Mouse (Mus musculus): ENCODE measurements around the gene Wdr11. TPM values are rescaled to one million over a fixed set of nuclear protein-coding genes. Genes with fewer than 3 reads are reported as not detected.

The Wdr11 gene
- polyA plus RNA-seq, 1 experiment from 2014 or later: 44.1 TPM

GRCm38 (mm10) chr7:129636992-129637391, 45.3 kb downstream of the Wdr11 start:
- H3K4me2 ChIP-seq (replicated peaks): no peak overlapping the region
- no peak overlapping the region for H3K4me3 ChIP-seq
- no peaks in the 10 kb centered on the region for H3K9me3 ChIP-seq
- no peak overlapping the region for H3K27ac ChIP-seq
- peaks cover 53% of the 10 kb centered on the region for H3K36me3 ChIP-seq
- no peak for ATAC-seq (ENCODE audit: low FRiP score, low read depth)
- 49% methylated on average over 9 of the region's 9 CpGs for WGBS
- 0 out of 2 replicates have a peak, but pooled peaks cover 4% of the 10 kb centered on the region for H3K4me1 ChIP-seq
- no peaks in the 10 kb centered on the region for H3K27me3 ChIP-seq
- H3K9ac ChIP-seq: no peak overlapping the region

- Histone ChIP-seq H3K27ac (no peak overlapping the region), H3K9ac (no peak overlapping the region), H3K9me3 (no peaks in the 10 kb centered on the region), H3K4me2 (replicated peaks) (no peak overlapping the region), H3K4me3 (no peak overlapping the region), H3K36me3 (peaks cover 43% of the 10 kb centered on the region), H3K4me1 (0 out of 2 replicates have a peak, but pooled peaks cover 4% of the 10 kb centered on the region), H3K27me3 (no peaks in the 10 kb centered on the region)
- WGBS: 75% methylated on average over 5 of the region's 5 CpGs
- no peak for ATAC-seq (ENCODE audit: low FRiP score, low read depth)
These were observed 46.3 kb downstream of the Wdr11 start for GRCm38 (mm10) chr7:129637906-129638475.

GRCm38 (mm10) chr7:129639006-129639405, 47.3 kb downstream of the Wdr11 start:
- Histone ChIP-seq H3K27ac (no peak overlapping the region), H3K36me3 (peaks cover 33% of the 10 kb centered on the region), H3K9me3 (no peaks in the 10 kb centered on the region), H3K9ac (no peak overlapping the region), H3K27me3 (no peaks in the 10 kb centered on the region), H3K4me2 (replicated peaks) (no peak overlapping the region), H3K4me1 (0 out of 2 replicates have a peak, but pooled peaks cover 4% of the 10 kb centered on the region), H3K4me3 (no peak overlapping the region)
- no peak for ATAC-seq (ENCODE audit: low FRiP score, low read depth)
- 95% methylated on average over 5 of the region's 5 CpGs for WGBS

GRCm38 (mm10) chr7:129639833-129640232, 48.2 kb downstream of the Wdr11 start:
- WGBS: 52% methylated on average over 6 of the region's 6 CpGs
- no peaks in the 10 kb centered on the region for H3K9me3 ChIP-seq
- no peak overlapping the region for H3K27ac ChIP-seq
- H3K27me3 ChIP-seq: no peaks in the 10 kb centered on the region
- no peak overlapping the region for H3K9ac ChIP-seq
- ATAC-seq (ENCODE audit: low FRiP score, low read depth): no peak
- peaks cover 25% of the 10 kb centered on the region for H3K36me3 ChIP-seq
- H3K4me1 ChIP-seq: 0 out of 2 replicates have a peak, but pooled peaks cover 4% of the 10 kb centered on the region
- no peak overlapping the region for H3K4me3 ChIP-seq
- no peak overlapping the region for H3K4me2 ChIP-seq (replicated peaks)

GRCm38 (mm10) chr7:129643290-129643689, 51.6 kb downstream of the Wdr11 start:
- H3K9me3 ChIP-seq: no peaks in the 10 kb centered on the region
- no peak for ATAC-seq (ENCODE audit: low FRiP score, low read depth)
- H3K36me3 ChIP-seq: no peaks in the 10 kb centered on the region
- WGBS: 89% methylated on average over 4 of the region's 4 CpGs
- peaks cover 3% of the 10 kb centered on the region; the same call in 1 of the 2 replicates for H3K27me3 ChIP-seq
- no peak overlapping the region for H3K4me3 ChIP-seq
- H3K4me2 ChIP-seq (replicated peaks): no peak overlapping the region
- H3K9ac ChIP-seq: no peak overlapping the region
- H3K4me1 ChIP-seq: 0 out of 2 replicates have a peak, but pooled peaks cover 4% of the 10 kb centered on the region
- H3K27ac ChIP-seq: no peak overlapping the region

DNA sequence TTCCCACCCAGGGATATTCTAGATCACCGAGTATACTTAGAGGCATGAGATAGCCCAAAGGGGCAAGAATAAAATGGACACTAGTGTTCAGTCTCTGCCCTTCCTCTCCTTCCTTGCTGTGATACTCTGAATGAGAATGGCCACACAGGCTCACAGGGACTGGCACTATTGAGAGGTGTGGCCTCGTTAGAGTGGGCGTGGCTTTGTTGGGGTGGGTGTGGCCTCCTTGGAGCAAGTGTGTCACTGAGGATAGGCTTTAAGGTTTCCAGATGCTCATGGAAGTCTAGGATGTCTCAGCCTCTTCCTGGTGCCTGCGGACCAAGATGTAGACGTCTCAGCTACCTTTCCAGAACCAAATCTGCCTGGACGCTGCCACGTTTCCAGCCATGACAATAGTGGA, 56.1 kb downstream of the Wdr11 start:
- H3K27me3 ChIP-seq: peaks cover 13% of the 10 kb centered on the region; the same call in 1 of the 2 replicates
- H3K4me1 ChIP-seq: peaks cover 16% of the 10 kb centered on the region
- ATAC-seq (ENCODE audit: low FRiP score, low read depth): no peak
- 74% methylated on average over 7 of the region's 7 CpGs for WGBS
- H3K4me2 ChIP-seq (replicated peaks): no peak overlapping the region
- no peak overlapping the region for H3K4me3 ChIP-seq
- no peaks in the 10 kb centered on the region for H3K9me3 ChIP-seq
- no peak overlapping the region for H3K27ac ChIP-seq
- H3K9ac ChIP-seq: no peak overlapping the region
- no peaks in the 10 kb centered on the region for H3K36me3 ChIP-seq

- H3K4me2 ChIP-seq (replicated peaks): peak overlapping the region; percentile 42
- H3K4me3 ChIP-seq: no peak overlapping the region
- no peak overlapping the region for H3K27ac ChIP-seq
- H3K27me3 ChIP-seq: peaks cover 14% of the 10 kb centered on the region; the same call in 1 of the 2 replicates
- no peaks in the 10 kb centered on the region for H3K36me3 ChIP-seq
- H3K4me1 ChIP-seq: peaks cover 26% of the 10 kb centered on the region
- ATAC-seq (ENCODE audit: low FRiP score, low read depth): peak; percentile 57; the same call in 1 of the 2 replicates
- no peaks in the 10 kb centered on the region for H3K9me3 ChIP-seq
- WGBS: 2% methylated on average over 6 of the region's 6 CpGs
- no peak overlapping the region for H3K9ac ChIP-seq
These were observed 57.3 kb downstream of the Wdr11 start for GRCm38 (mm10) chr7:129648938-129649337.

DNA sequence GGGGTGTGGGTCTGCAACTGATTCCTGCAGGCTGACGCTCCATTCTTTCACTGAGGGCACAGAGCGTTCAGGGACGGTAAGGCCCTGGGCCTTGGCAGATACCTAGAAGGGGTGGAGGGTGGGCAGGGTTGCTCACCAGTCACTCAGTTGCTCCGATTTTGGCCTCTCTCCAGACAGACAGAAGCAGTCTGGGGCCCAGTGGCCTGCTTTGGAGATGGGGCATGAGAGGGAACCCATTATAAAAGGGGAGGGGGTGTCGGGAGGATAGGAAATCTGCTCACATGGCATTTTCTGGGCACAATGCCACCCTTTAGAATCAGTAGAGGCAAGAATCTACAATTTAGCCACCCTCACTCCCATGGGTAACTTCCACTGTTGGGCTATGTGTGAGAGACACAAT, 59.1 kb downstream of the Wdr11 start:
- H3K4me3 ChIP-seq: no peak overlapping the region
- H3K9me3 ChIP-seq: no peaks in the 10 kb centered on the region
- no peak overlapping the region for H3K9ac ChIP-seq
- no peak overlapping the region for H3K4me2 ChIP-seq (replicated peaks)
- no peak for ATAC-seq (ENCODE audit: low FRiP score, low read depth)
- H3K27me3 ChIP-seq: peaks cover 19% of the 10 kb centered on the region; the same call in 1 of the 2 replicates
- H3K36me3 ChIP-seq: no peaks in the 10 kb centered on the region
- peaks cover 44% of the 10 kb centered on the region for H3K4me1 ChIP-seq
- 91% methylated on average over 5 of the region's 5 CpGs for WGBS
- no peak overlapping the region for H3K27ac ChIP-seq

- H3K4me2 ChIP-seq (replicated peaks): no peak overlapping the region
- no peak overlapping the region for H3K9ac ChIP-seq
- peaks cover 54% of the 10 kb centered on the region for H3K4me1 ChIP-seq
- no peaks in the 10 kb centered on the region for H3K36me3 ChIP-seq
- H3K9me3 ChIP-seq: no peaks in the 10 kb centered on the region
- H3K4me3 ChIP-seq: no peak overlapping the region
- no peak overlapping the region; the same call in 1 of the 2 replicates for H3K27ac ChIP-seq
- ATAC-seq (ENCODE audit: low FRiP score, low read depth): no peak
- 51% methylated on average over 7 of the region's 7 CpGs for WGBS
- peaks cover 25% of the 10 kb centered on the region for H3K27me3 ChIP-seq
These were observed 60.1 kb downstream of the Wdr11 start for GRCm38 (mm10) chr7:129651781-129652180.

GRCm38 (mm10) chr7:129652901-129653460, 61.3 kb downstream of the Wdr11 start:
- Histone ChIP-seq H3K9ac (no peak overlapping the region), H3K4me2 (replicated peaks) (no peak overlapping the region), H3K4me3 (no peak overlapping the region), H3K36me3 (no peaks in the 10 kb centered on the region), H3K27me3 (peaks cover 21% of the 10 kb centered on the region), H3K4me1 (peaks cover 61% of the 10 kb centered on the region), H3K9me3 (no peaks in the 10 kb centered on the region), H3K27ac (0 out of 2 replicates have a peak overlapping the region, but pooled peaks have one; percentile 28)
- WGBS: 40% methylated on average over 9 of the region's 9 CpGs
- ATAC-seq (ENCODE audit: low FRiP score, low read depth): no peak

GRCm38 (mm10) chr7:129653791-129654271, 62.2 kb downstream of the Wdr11 start:
- Histone ChIP-seq H3K4me3 (no peak overlapping the region), H3K27me3 (peaks cover 21% of the 10 kb centered on the region), H3K4me1 (peaks cover 61% of the 10 kb centered on the region), H3K9me3 (no peaks in the 10 kb centered on the region), H3K36me3 (no peaks in the 10 kb centered on the region), H3K27ac (no peak overlapping the region), H3K4me2 (replicated peaks) (no peak overlapping the region), H3K9ac (no peak overlapping the region)
- 7% methylated on average over 11 of the region's 11 CpGs for WGBS
- ATAC-seq (ENCODE audit: low FRiP score, low read depth): 0 out of 2 replicates have a peak, but pooled peaks have one; percentile 30

- Histone ChIP-seq H3K4me1 (peaks cover 66% of the 10 kb centered on the region), H3K27ac (peak overlapping the region; percentile 55), H3K4me3 (no peak overlapping the region), H3K9me3 (no peaks in the 10 kb centered on the region), H3K36me3 (no peaks in the 10 kb centered on the region), H3K9ac (no peak overlapping the region), H3K27me3 (peaks cover 21% of the 10 kb centered on the region), H3K4me2 (replicated peaks) (peak overlapping the region; percentile 34; the same call in 1 of the 2 replicates)
- WGBS: 19% methylated on average over 12 of the region's 12 CpGs
- ATAC-seq (ENCODE audit: low FRiP score, low read depth): no peak
These were observed 63.3 kb downstream of the Wdr11 start for GRCm38 (mm10) chr7:129654923-129655322.
